Mouse (Mus musculus): ENCODE data around the gene Carhsp1. TPM values are rescaled to one million over a fixed set of nuclear protein-coding genes. Genes with fewer than 3 reads are reported as not detected.

Gene Carhsp1
- polyA plus RNA-seq, 1 experiment: 28.2 TPM

GRCm38 (mm10) chr16:8676228-8676627 lies 4.3 kb upstream of the Carhsp1 start:
- no peak for DNase-seq (ENCODE audit: extremely low spot score in 1 of 2, low spot score in 1 of 2)

- DNase-seq (ENCODE audit: extremely low spot score in 1 of 2, low spot score in 1 of 2): no peak
Observed at GRCm38 (mm10) chr16:8675559-8675958, 3.6 kb upstream of the Carhsp1 start.

GRCm38 (mm10) chr16:8674165-8674564 lies 2.2 kb upstream of the Carhsp1 start:
- peak in 1 of 2 experiments; percentile 59 for DNase-seq (ENCODE audit: extremely low spot score in 1 of 2, low spot score in 1 of 2)

- DNase-seq (ENCODE audit: extremely low spot score in 1 of 2, low spot score in 1 of 2): no peak
Observed at GRCm38 (mm10) chr16:8673343-8673742, 1.4 kb upstream of the Carhsp1 start.

DNA sequence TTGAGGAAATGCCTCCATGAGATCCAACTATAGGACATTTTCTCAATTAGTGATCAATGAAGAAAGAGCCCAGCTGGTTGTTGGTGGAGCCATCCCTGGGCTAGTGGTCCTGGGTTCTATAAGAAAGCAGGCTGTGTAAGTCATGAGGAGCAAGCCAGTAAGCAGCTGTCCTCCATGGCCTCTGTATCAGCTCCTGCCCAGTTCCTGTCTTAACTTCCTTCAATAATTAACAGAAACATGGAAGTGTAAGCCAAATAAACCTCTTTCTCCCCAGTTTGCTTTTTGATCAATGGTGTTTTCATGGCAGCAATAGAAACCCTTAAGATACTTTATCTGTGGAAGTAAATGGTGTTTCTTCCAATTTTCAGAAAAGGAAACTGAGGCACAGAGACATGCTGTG lies 856 bp upstream of the Carhsp1 start:
- no peak for DNase-seq (ENCODE audit: extremely low spot score in 1 of 2, low spot score in 1 of 2)

GRCm38 (mm10) chr16:8672350-8672687 lies 364 bp upstream of the Carhsp1 start:
- no peak for DNase-seq (ENCODE audit: extremely low spot score in 1 of 2, low spot score in 1 of 2)

- no peak for DNase-seq (ENCODE audit: extremely low spot score in 1 of 2, low spot score in 1 of 2)
Observed at GRCm38 (mm10) chr16:8670041-8671035, 1.6 kb downstream of the Carhsp1 start.

DNA sequence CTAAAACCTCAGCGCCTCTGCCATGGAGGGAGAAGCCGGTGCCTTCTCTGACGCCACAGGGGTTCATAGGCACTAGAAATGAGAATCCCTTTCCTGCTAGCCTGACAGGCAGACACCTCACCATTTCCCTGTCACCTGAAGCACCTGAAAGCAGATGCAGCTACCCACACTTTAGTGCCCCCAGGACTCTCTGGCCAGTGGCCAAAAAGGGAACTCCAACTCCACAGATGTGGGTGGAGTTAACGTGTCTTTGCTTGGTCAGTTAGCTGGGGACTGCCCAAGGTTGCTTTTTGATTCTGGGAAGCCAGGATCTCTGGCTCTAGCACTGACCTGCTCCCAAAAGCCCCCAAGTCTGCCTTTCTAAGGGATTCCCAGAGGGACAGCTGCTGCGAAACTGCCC lies 2.5 kb downstream of the Carhsp1 start:
- no peak for DNase-seq (ENCODE audit: extremely low spot score in 1 of 2, low spot score in 1 of 2)

- DNase-seq (ENCODE audit: extremely low spot score in 1 of 2, low spot score in 1 of 2): no peak
Observed at GRCm38 (mm10) chr16:8668386-8668785, 3.6 kb downstream of the Carhsp1 start.

DNA sequence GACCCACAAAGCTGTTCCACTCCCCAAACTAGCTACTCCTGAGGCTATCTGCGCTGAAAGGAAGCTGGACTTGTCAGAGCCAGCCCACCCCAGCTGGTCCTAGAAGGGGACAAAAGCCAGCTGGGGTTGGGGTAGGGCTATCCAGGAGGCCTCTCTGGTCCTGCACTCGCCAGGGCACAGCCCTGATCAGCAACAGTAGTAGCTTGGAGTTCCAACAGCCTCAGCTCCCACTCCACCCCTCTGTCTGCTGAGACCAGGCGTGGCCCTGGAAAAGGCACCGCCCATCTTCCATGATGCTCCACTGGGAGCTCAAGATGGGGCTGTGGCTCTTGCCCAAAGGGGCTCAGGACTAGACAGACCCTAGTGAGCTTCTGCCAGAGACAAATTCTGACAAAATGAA lies 4.1 kb downstream of the Carhsp1 start:
- DNase-seq (ENCODE audit: extremely low spot score in 1 of 2, low spot score in 1 of 2): no peak

DNA sequence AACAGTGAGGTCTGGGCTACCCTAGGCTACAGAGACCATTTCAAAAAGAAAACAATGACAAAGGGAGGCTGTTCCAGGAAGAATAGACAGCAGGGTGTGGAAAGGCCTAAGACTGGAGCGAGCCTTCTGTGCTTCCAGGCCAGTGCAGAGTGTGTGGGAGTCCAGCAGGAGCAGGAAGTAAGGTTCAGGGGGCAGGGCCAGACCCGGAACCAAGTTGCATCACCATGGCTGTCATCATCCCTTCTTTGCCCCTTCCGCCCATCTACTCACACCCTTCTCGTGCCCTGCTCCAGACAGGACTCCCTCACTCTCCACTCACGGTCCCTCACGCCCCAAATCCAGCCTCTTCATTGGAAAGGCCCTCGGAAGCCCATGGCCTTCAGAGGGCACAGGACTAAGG lies 4.7 kb downstream of the Carhsp1 start:
- no peak for DNase-seq (ENCODE audit: extremely low spot score in 1 of 2, low spot score in 1 of 2)

DNA sequence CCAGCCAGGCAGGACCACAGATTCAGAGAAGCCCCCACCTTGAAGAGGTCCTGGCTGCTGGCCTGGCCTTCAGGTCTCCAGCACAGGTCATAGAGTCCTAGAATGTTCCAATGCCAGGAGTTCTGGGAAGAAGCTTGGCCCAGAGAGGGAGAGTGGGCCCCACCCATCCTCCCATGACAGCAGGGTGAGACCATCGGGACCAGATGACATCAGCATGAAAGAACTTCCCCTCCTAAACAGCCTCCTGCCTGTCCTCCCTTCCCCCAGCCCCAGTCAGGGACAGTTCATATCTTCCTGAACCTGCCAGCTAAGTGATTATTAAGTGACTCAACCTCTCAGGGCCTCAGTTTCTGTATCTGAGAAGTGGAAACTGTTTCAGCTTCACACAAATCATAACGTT lies 5.5 kb downstream of the Carhsp1 start:
- no peak for DNase-seq (ENCODE audit: extremely low spot score in 1 of 2, low spot score in 1 of 2)

GRCm38 (mm10) chr16:8665367-8665766 lies 6.6 kb downstream of the Carhsp1 start:
- no peak for DNase-seq (ENCODE audit: extremely low spot score in 1 of 2, low spot score in 1 of 2)

GRCm38 (mm10) chr16:8663606-8664539 lies 8.1 kb downstream of the Carhsp1 start:
- DNase-seq (ENCODE audit: extremely low spot score in 1 of 2, low spot score in 1 of 2): no peak

GRCm38 (mm10) chr16:8663022-8663421 lies 8.9 kb downstream of the Carhsp1 start:
- DNase-seq (ENCODE audit: extremely low spot score in 1 of 2, low spot score in 1 of 2): no peak

- DNase-seq (ENCODE audit: extremely low spot score in 1 of 2, low spot score in 1 of 2): no peak
Observed at GRCm38 (mm10) chr16:8658764-8659163, 13.2 kb downstream of the Carhsp1 start.

GRCm38 (mm10) chr16:8658349-8658748 lies 13.6 kb downstream of the Carhsp1 start:
- DNase-seq (ENCODE audit: extremely low spot score in 1 of 2, low spot score in 1 of 2): no peak

GRCm38 (mm10) chr16:8656256-8656655 lies 15.7 kb downstream of the Carhsp1 start:
- no peak for DNase-seq (ENCODE audit: extremely low spot score in 1 of 2, low spot score in 1 of 2)

DNA sequence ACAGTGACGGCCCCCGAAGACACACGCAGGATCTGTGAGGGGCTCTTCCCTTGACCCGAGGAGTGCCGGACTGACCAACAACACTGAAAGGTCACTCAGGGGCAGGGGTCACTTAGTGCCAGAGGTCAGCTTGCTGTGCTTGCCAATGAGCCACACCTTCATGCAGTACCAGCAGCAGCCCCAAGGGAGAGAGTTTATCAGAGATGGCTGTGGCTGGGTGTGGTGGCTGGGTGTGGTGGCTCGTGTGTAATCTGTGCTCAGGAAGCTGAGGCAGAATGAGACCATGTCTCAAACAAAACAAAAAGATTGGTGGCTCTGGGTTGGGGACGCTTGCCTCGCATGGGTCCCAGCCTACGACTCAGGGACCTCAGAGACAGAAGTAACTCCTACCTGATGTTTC lies 16.4 kb downstream of the Carhsp1 start:
- no peak for DNase-seq (ENCODE audit: extremely low spot score in 1 of 2, low spot score in 1 of 2)

DNA sequence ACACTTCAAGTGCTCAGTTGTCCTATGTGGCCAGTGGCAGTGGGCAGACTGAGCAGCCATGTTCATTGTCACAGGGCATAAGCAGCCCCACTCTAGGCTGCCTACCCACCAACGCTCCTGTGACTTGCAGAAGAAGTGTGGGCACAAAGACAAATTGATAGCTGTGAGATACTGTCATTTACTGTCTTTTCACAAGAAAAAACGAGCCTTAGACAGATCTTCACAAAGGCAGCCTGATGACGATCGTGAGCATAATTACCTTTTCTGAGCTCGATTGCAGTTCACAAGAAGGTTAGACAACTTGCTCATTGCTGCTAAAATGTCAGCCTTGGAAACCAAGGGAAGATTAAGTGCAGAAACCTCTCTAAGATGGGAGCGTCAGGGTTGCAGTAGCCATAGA lies 16.8 kb downstream of the Carhsp1 start:
- no peak for DNase-seq (ENCODE audit: extremely low spot score in 1 of 2, low spot score in 1 of 2)

- no peak for DNase-seq (ENCODE audit: extremely low spot score in 1 of 2, low spot score in 1 of 2)
Observed at GRCm38 (mm10) chr16:8650007-8650406, 21.9 kb downstream of the Carhsp1 start.

Measured in frontal cortex, adult 2 months (tissue).